Mouse (Mus musculus) ZHBTc4 (cell line): ENCODE results near the gene Btf3.

Experiments used
- DNase-seq: peaks from one replicate; pipeline ENCODE4 v3.0.0-alpha.2; 2011; ENCODE audit warnings: low read depth, low spot score

The Btf3 gene

DNA sequence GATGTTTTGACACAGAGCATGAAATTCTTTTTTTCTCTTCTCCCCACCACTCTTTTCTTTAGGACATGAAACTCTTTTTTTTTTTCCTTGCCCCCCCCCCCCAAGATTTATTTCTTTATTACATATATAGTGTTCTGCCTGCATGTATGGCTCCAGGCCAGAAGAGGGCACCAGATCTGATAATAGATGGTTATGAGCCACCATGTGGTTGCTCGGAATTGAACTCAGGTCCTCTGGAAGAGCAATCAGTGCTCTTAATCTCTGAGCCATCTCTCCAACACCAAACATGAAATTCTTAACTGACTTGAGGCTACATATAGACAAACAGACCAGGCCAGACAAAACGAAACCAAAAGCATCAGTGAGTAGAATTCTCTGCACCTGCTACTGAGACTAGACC is 39.3 kb downstream of the Btf3 start:
- DNase-seq: no peak

- no peak for DNase-seq
Measured at GRCm38 (mm10) chr13:98276253-98276652, 40.6 kb downstream of the Btf3 start.

- no peak for DNase-seq
Measured at GRCm38 (mm10) chr13:98275646-98276045, 41.2 kb downstream of the Btf3 start.

GRCm38 (mm10) chr13:98274023-98274422 is 42.8 kb downstream of the Btf3 start:
- no peak for DNase-seq

DNA sequence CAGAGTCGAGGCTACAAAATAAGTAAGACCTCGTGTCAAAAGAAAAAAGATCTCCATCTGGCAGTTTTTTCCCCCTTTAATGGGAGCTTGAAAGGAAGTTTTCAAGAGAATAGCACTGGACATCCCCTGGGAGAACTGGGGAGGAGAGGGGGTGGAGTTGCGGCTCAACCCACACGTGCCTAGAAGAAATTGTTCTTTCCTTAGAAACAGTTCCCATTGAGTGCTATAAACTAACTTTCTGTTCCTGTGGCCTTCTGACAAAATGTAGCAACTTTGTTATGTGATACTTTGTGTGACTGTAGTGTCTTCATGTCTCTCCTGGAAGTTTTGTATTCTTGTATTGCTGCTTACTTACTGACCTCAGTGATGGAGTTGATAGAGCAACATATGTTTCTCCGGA is 52.7 kb downstream of the Btf3 start:
- DNase-seq: no peak

DNA sequence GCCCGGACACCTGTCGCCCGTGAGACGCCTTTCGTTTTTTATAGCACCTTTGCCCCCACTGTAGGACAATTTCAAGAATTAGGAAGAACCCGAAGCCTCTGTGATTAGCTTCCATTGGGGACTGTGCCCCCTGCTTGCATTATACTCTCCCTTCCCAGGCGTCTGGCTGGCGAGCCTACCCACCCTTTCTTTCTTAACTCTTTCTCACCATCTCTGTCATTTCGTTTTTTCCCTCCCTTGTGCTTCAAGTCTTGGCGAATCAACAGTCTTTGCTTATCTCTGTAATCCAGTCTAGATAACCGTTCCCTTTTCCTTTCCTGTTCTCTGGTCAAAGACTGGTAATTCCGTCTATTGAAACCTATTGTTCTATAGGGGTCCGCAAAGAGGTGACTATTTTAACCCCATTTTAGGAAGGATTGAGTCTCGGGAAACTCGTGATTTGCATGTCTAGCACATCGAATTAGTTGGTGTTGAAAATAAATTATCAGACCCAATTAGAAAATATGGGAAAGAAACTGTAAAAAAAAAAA is 53.3 kb downstream of the Btf3 start:
- DNase-seq: no peak

GRCm38 (mm10) chr13:98262636-98263457 is 54.0 kb downstream of the Btf3 start, which contains the start of the genes Utp15 and Ankra2:
Gene Utp15 (minus strand): TSS chr13:98263041.
Gene Ankra2 (plus strand): TSS chr13:98263074.
- DNase-seq: peak; percentile 99
